Mouse (Mus musculus) forebrain, embryonic 11.5 days (tissue): ENCODE data around the gene Samd1. TPM values are rescaled to one million over a fixed set of nuclear protein-coding genes. Genes with fewer than 3 reads are reported as not detected.

Source experiments
- ATAC-seq: fragments of 200-750 bp; cut with Nextera tagmentation; replicated peaks from 2 replicates; pipeline ENCODE4 v1.8.0; 2017; ENCODE audit warnings: moderate TSS enrichment; ENCODE audit not compliant: low FRiP score
- DNase-seq: peaks from one replicate; pipeline ENCODE4 v3.0.0-alpha.2; 2017; ENCODE audit warnings: low spot score
- H3K27ac ChIP-seq: fragments of 300-500 bp; sonication (generic); 2 replicates; pipeline ENCODE4 v1.5.1; 2014; ENCODE audit warnings: low read depth, low read length
- H3K27me3 ChIP-seq: fragments of 300-500 bp; sonication (generic); 2 replicates; pipeline ENCODE4 v1.6.1; 2014; ENCODE audit warnings: mild to moderate bottlenecking, low read length, mixed read lengths; ENCODE audit not compliant: control insufficient read depth, insufficient read depth
- H3K36me3 ChIP-seq: fragments of 300-500 bp; sonication (generic); 2 replicates; pipeline ENCODE4 v1.6.1; 2014; ENCODE audit warnings: mild to moderate bottlenecking, low read length, moderate library complexity, mixed read lengths; ENCODE audit not compliant: control insufficient read depth, insufficient read depth
- H3K4me1 ChIP-seq: fragments of 300-500 bp; sonication (generic); replicated peaks from 2 replicates; pipeline ENCODE4 v1.6.1; 2014; ENCODE audit warnings: low read length, mixed read lengths; ENCODE audit not compliant: control insufficient read depth, insufficient read depth
- H3K4me2 ChIP-seq: fragments of 300-500 bp; sonication (generic); 2 replicates; pipeline ENCODE4 v1.6.1; 2014; ENCODE audit warnings: low read depth, mild to moderate bottlenecking, low read length, moderate library complexity, mixed read lengths; ENCODE audit not compliant: severe bottlenecking
- H3K4me3 ChIP-seq: fragments of 300-500 bp; sonication (generic); 2 replicates; pipeline ENCODE4 v1.5.1; 2014; ENCODE audit warnings: low read depth, low read length
- H3K9ac ChIP-seq: fragments of 300-500 bp; sonication (generic); 2 replicates; pipeline ENCODE4 v1.6.1; 2014; ENCODE audit warnings: low read length
- H3K9me3 ChIP-seq: fragments of 300-500 bp; sonication (generic); 2 replicates; pipeline ENCODE4 v1.6.1; 2016; ENCODE audit warnings: low read length, mixed read lengths; ENCODE audit not compliant: control insufficient read depth
- WGBS: fragments of 180-500 bp; shearing (Covaris S2); extraction: QIAGEN DNeasy Blood & Tissue Kit; methylation state at CpG from one replicate; pipeline ENCODE4 v1.1.7; 2014; 5-methylcytosine and 5-hydroxymethylcytosine counted together
- microRNA counts: library from miRNA; unstranded; fragments of <30 nt; microRNA quantifications from one replicate; lab custom pipeline; 2015
- microRNA-seq: library from miRNA; unstranded; fragments of <30 nt; microRNA quantifications from one replicate; pipeline ENCODE4, GENCODE M21; 2016; ENCODE audit not compliant: insufficient number of aligned reads
- polyA plus RNA-seq: library from polyadenylated mRNA; unstranded; fragments of >200 nt; fragmentation: Nextera tagmentation; extraction: Ambion mirVana; gene quantifications from 2 replicates; pipeline ENCODE4 v1.2.1, GENCODE M21; 2014

The Samd1 gene
- polyA plus RNA-seq, 1 experiment from 2014 or later = 12.3 TPM

- H3K9ac ChIP-seq = no peak overlapping the region
- peak; percentile 50 for DNase-seq
- 0 out of 2 replicates have a peak, but pooled peaks cover 8% of the 10 kb centered on the region for H3K4me1 ChIP-seq
- WGBS = 34% methylated on average over 12 of the region's 12 CpGs
- H3K9me3 ChIP-seq = no peaks in the 10 kb centered on the region
- H3K4me3 ChIP-seq = no peak overlapping the region
- no peak for ATAC-seq
- no peak overlapping the region; the same call in 1 of the 2 replicates for H3K4me2 ChIP-seq
- no peaks in the 10 kb centered on the region for H3K36me3 ChIP-seq
- H3K27ac ChIP-seq = no peak overlapping the region
- peaks cover 40% of the 10 kb centered on the region for H3K27me3 ChIP-seq
Measured at GRCm38 (mm10) chr8:84042948-84043342, 45.5 kb downstream of the Samd1 start.

GRCm38 (mm10) chr8:84044103-84044502 is 46.6 kb downstream of the Samd1 start:
- ATAC-seq (no peak), DNase-seq (peak; percentile 44)
- no peaks in the 10 kb centered on the region for H3K36me3 ChIP-seq
- peaks cover 40% of the 10 kb centered on the region for H3K27me3 ChIP-seq
- 1% methylated on average over 7 of the region's 7 CpGs for WGBS
- H3K4me1 ChIP-seq = 0 out of 2 replicates have a peak, but pooled peaks cover 8% of the 10 kb centered on the region
- H3K4me3 ChIP-seq = no peak overlapping the region
- H3K9ac ChIP-seq = no peak overlapping the region
- no peak overlapping the region for H3K4me2 ChIP-seq
- no peaks in the 10 kb centered on the region for H3K9me3 ChIP-seq
- H3K27ac ChIP-seq = no peak overlapping the region

GRCm38 (mm10) chr8:84044900-84045299 is 47.4 kb downstream of the Samd1 start, which contains the start of gene Rln3:
TSS of gene Rln3 (minus strand) at chr8:84045000.
- H3K9ac ChIP-seq = no peak within 1 kb of the TSS
- ATAC-seq = no peak
- no peaks in the 10 kb centered on the region for H3K9me3 ChIP-seq
- DNase-seq = no peak
- H3K4me3 ChIP-seq = no peak within 1 kb of the TSS
- 0 out of 2 replicates have a peak, but pooled peaks cover 8% of the 10 kb centered on the region for H3K4me1 ChIP-seq
- H3K36me3 ChIP-seq = no peaks in the 10 kb centered on the region
- peaks cover 40% of the 10 kb centered on the region for H3K27me3 ChIP-seq
- H3K27ac ChIP-seq = no peak within 1 kb of the TSS
- 8% methylated on average over 9 of the region's 9 CpGs for WGBS
- 0 out of 2 replicates have a peak within 1 kb of the TSS, but pooled peaks have one; percentile 8 for H3K4me2 ChIP-seq

- ATAC-seq = no peak
- Histone ChIP-seq H3K4me1 (0 out of 2 replicates have a peak, but pooled peaks cover 8% of the 10 kb centered on the region), H3K9ac (no peak overlapping the region), H3K4me3 (no peak overlapping the region), H3K27ac (no peak overlapping the region), H3K4me2 (no peak overlapping the region), H3K27me3 (peaks cover 35% of the 10 kb centered on the region), H3K9me3 (no peaks in the 10 kb centered on the region), H3K36me3 (no peaks in the 10 kb centered on the region)
- 82% methylated on average over 3 of the region's 3 CpGs for WGBS
- no peak for DNase-seq
Measured at GRCm38 (mm10) chr8:84046505-84046904, 49.0 kb downstream of the Samd1 start.

- Histone ChIP-seq H3K4me1 (no peaks in the 10 kb centered on the region), H3K9ac (no peak overlapping the region), H3K4me3 (no peak overlapping the region), H3K27me3 (peaks cover 21% of the 10 kb centered on the region), H3K36me3 (no peaks in the 10 kb centered on the region), H3K9me3 (no peaks in the 10 kb centered on the region), H3K27ac (no peak overlapping the region), H3K4me2 (no peak overlapping the region)
- ATAC-seq (no peak), DNase-seq (no peak)
- WGBS = 78% methylated on average over 5 of the region's 5 CpGs
Measured at GRCm38 (mm10) chr8:84048171-84048570, 50.7 kb downstream of the Samd1 start.

MicroRNAs encoded within 50 kb of the gene (microRNA counts, 519-probe panel; counts per million panel counts)
- microRNA mmu-miR-1199 (lab: Ali Mortazavi, UCI) = 31.2 counts per million

Small RNA genes within 50 kb of the gene (microRNA-seq; reads per million reads assigned to microRNA genes)
- gene Mir1199 (not detected), gene Mir8111 (not detected)

Other genes starting within 250 kb of the Samd1 start
- 24.5 and 27.8 TPM in 2 replicates for gene Adgrl1, start 97.6 kb upstream of the Samd1 start, polyA plus RNA-seq
- gene Gm10644, start 42.5 kb upstream of the Samd1 start, polyA plus RNA-seq = 0.92 and 1.2 TPM in 2 replicates
- 92.7 and 94.0 TPM in 2 replicates for gene Asf1b, start 42.2 kb upstream of the Samd1 start, polyA plus RNA-seq
- 171 and 189 TPM in 2 replicates for gene Prkaca, start 24.7 kb upstream of the Samd1 start, polyA plus RNA-seq
- 0.87 and 0.90 TPM in 2 replicates for gene 1700067K01Rik, start 3.8 kb downstream of the Samd1 start, polyA plus RNA-seq
- gene 2210011C24Rik, start 14.5 kb downstream of the Samd1 start, polyA plus RNA-seq = 0.47 and 0.73 TPM in 2 replicates
- 2.5 and 4.4 TPM in 2 replicates for gene Palm3, start 23.8 kb downstream of the Samd1 start, polyA plus RNA-seq
- 0.19 and 0.24 TPM in 2 replicates for gene Il27ra, start 44.9 kb downstream of the Samd1 start, polyA plus RNA-seq
- not detected in 2 replicates for gene Rln3, start 47.3 kb downstream of the Samd1 start, polyA plus RNA-seq
- 1.4 and 1.6 TPM in 2 replicates for gene Gm10643, start 67.5 kb downstream of the Samd1 start, polyA plus RNA-seq
- 11.0 and 11.5 TPM in 2 replicates for gene Rfx1, start 69.2 kb downstream of the Samd1 start, polyA plus RNA-seq
- gene Dcaf15, start 107.1 kb downstream of the Samd1 start, polyA plus RNA-seq = 14.4 and 14.5 TPM in 2 replicates
- 0.17 and 0.21 TPM in 2 replicates for gene Podnl1, start 128.3 kb downstream of the Samd1 start, polyA plus RNA-seq
- gene Cc2d1a, start 150.3 kb downstream of the Samd1 start, polyA plus RNA-seq = 16.0 and 17.1 TPM in 2 replicates
- 1.2 and 1.5 TPM in 2 replicates for gene 4930432K21Rik, start 150.4 kb downstream of the Samd1 start, polyA plus RNA-seq
- 2.9 and 5.0 TPM in 2 replicates for gene Nanos3, start 187.5 kb downstream of the Samd1 start, polyA plus RNA-seq
- gene Zswim4, start 239.4 kb downstream of the Samd1 start, polyA plus RNA-seq = 34.7 and 37.1 TPM in 2 replicates